Mouse (Mus musculus): ENCODE results near the gene Sec24b.

DNA sequence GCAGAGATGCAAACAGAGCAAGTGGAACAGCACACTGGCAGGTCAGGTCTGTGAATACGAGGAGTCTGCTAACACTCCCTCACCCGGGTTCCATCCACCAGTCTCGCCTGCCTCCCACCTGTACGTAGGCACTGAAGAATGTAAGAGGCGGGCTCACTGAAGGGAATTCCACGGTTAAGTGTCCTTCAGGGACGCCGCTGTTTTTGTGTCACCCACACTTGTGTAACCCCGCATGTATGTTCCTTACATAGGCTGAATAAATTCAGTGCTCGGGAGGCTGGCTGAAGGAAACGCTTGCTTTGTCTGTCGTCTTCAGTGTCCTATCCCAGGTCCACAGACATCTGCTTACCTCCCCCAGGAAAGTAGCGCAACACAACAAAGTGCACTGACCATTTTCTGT, 74.1 kb downstream of the Sec24b start:
- TF ChIP-seq CTCF (IDR thresholded peaks at IDR 0.05; ENCODE audit: low read depth) (no peak), EP300 (IDR thresholded peaks at IDR 0.05; ENCODE audit: low read depth) (no peak)
